Comparison of ENCODE assay signal across 7 mouse cellular contexts in the genomic region with DNA sequence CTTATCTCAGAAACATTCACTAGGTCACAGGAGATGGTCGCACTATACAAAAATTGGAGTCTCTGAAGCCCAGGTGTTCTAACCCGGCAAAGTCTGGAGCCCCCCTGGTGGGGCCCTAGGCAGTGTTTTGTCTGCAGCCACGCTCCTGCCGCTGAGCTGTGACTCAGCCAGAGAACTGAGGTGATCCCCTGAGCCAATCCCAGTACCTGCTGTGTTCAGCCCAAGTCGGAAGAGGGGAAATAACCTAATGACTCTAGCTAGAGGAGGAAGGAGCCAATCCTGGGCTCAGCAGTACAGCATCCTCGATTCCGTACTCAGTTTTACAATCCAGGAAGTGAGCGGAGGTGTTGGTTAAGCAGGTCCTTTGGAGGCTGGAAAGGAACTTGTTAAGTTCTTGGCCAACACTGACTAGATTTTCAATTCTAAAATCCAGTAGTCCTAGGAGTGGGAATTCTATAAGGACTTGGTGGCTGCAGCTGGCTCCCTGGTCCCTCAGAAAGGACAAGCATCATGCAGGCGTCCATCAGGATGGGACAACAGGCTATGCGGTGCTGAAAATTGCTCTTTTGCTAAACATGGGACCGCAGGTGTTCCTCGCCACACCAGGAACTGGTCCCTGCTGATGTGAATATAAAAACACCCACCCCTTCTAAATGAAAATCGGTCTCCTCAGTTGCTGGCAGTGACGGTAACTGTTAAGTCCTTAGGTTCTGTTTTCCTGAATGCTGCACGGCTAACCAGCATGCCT. TPM values are rescaled to one million over a fixed set of nuclear protein-coding genes. Genes with fewer than 3 reads are reported as not detected.
DNase-seq lines count a peak whose midpoint lies in the region; ATAC-seq and TF ChIP-seq lines count a peak whose summit lies in the region.

No protein-coding gene starts in this region.

- TF ChIP-seq CTCF in small intestine, adult 2 months (IDR thresholded peaks at IDR 0.05; ENCODE audit: extremely low read depth, insufficient read length, insufficient replicate concordance, low read depth, low read length), result no peak

- no peak overlapping the region for H3K9ac ChIP-seq in limb, embryonic 11.5 days (ENCODE audit: low read length)
- H3K9ac ChIP-seq in midbrain, embryonic 13.5 days (replicated peaks), result peak overlapping the region; percentile 54

- H3K4me3 ChIP-seq in limb, embryonic 11.5 days (ENCODE audit: low read depth, low read length), result no peak overlapping the region
- H3K4me3 ChIP-seq in midbrain, embryonic 13.5 days (replicated peaks), result peak overlapping the region; percentile 41
- peak overlapping the region; percentile 53 for H3K4me3 ChIP-seq in small intestine, adult 2 months (ENCODE audit: low read depth, low read length)

- H3K36me3 ChIP-seq in limb, embryonic 11.5 days (ENCODE audit: control insufficient read depth, insufficient read depth, low read length), result no peaks in the 10 kb centered on the region
- no peaks in the 10 kb centered on the region for H3K36me3 ChIP-seq in midbrain, embryonic 13.5 days
- no peaks in the 10 kb centered on the region for H3K36me3 ChIP-seq in small intestine, adult 2 months (ENCODE audit: control insufficient read depth, insufficient read depth, low read length)

- no peak for TF ChIP-seq POLR2A in small intestine, adult 2 months (IDR thresholded peaks at IDR 0.05; ENCODE audit: low read depth, low read length)

- DNase-seq in adrenal gland, adult 8-10 months, result peak; percentile 78
- peak; percentile 94 for DNase-seq in embryo, embryonic 11 days
- DNase-seq in heart, adult 11 months, result peak; percentile 98
- peak; percentile 81 for DNase-seq in kidney, adult 11 months
- DNase-seq in limb, embryonic 11.5 days (ENCODE audit: low spot score), result peak; percentile 94

- H3K4me1 ChIP-seq in limb, embryonic 11.5 days (ENCODE audit: control insufficient read depth, insufficient read depth, low read length), result peaks cover 17% of the 10 kb centered on the region
- peaks cover 52% of the 10 kb centered on the region for H3K4me1 ChIP-seq in midbrain, embryonic 13.5 days (replicated peaks)
- peaks cover 27% of the 10 kb centered on the region for H3K4me1 ChIP-seq in small intestine, adult 2 months (ENCODE audit: control insufficient read depth, insufficient read depth, insufficient read length, low read length)

- no peaks in the 10 kb centered on the region for H3K27me3 ChIP-seq in limb, embryonic 11.5 days (ENCODE audit: control insufficient read depth, insufficient read depth, low read length)
- H3K27me3 ChIP-seq in midbrain, embryonic 13.5 days, result no peaks in the 10 kb centered on the region
- no peaks in the 10 kb centered on the region for H3K27me3 ChIP-seq in small intestine, adult 2 months (ENCODE audit: control insufficient read depth, insufficient read depth, low read length)

- H3K27ac ChIP-seq in limb, embryonic 11.5 days (replicated peaks; ENCODE audit: low read depth, low read length), result no peak overlapping the region
- peak overlapping the region; percentile 79 for H3K27ac ChIP-seq in midbrain, embryonic 13.5 days
- peak overlapping the region; percentile 32 for H3K27ac ChIP-seq in small intestine, adult 2 months (ENCODE audit: insufficient read depth, low read depth, low read length)

- H3K9me3 ChIP-seq in limb, embryonic 11.5 days (ENCODE audit: control insufficient read depth, low read length), result no peaks in the 10 kb centered on the region
- H3K9me3 ChIP-seq in midbrain, embryonic 13.5 days, result no peaks in the 10 kb centered on the region

- 7% methylated on average over 15 of the region's 15 CpGs for WGBS in limb, embryonic 11.5 days
- 6% methylated on average over 15 of the region's 15 CpGs for WGBS in midbrain, embryonic 13.5 days
- 5% methylated on average over 15 of the region's 15 CpGs for WGBS in small intestine, adult 2 months

- peak overlapping the region; percentile 46 for H3K4me2 ChIP-seq in limb, embryonic 11.5 days (ENCODE audit: low read depth, severe bottlenecking)
- peak overlapping the region; percentile 60 for H3K4me2 ChIP-seq in midbrain, embryonic 13.5 days (replicated peaks)

- peak; percentile 87 for ATAC-seq in limb, embryonic 11.5 days (ENCODE audit: insufficient number of reproducible peaks, low FRiP score, low TSS enrichment, low read depth)
- peak; percentile 78 for ATAC-seq in midbrain, embryonic 13.5 days

RNA-seq across cellular contexts. Expression of gene Lpin1, which starts 19.1 kb away (rescaled TPM):
- 10 to 100 TPM; 38.8 to 80.7 (median 50.8) TPM for total RNA-seq in adrenal gland, adult 8-10 months (2022)
- 7.1 and 7.3 TPM in 2 replicates for polyA plus RNA-seq in limb, embryonic 11.5 days (2014; fragmentation: Nextera tagmentation; extraction: Ambion mirVana)
- 22.0 and 22.8 TPM in 2 replicates for polyA plus RNA-seq in midbrain, embryonic 13.5 days (2015; fragmentation: Nextera tagmentation; extraction: Ambion mirVana)
- polyA plus RNA-seq in small intestine, adult 2 months (2012; rRNA removed), result 1.4 and 4.0 TPM in 2 replicates
